Mouse (Mus musculus) brain, embryonic 14.5 days (tissue): ENCODE measurements around the gene Ttc39a.

Experiments used
- CTCF ChIP-seq: fragments of 200-500 bp; IDR thresholded peaks from 2 replicates; pipeline ENCODE4 v1.5.1; 2012; ENCODE audit warnings: inconsistent platforms, mild to moderate bottlenecking, moderate library complexity, borderline replicate concordance; ENCODE audit not compliant: insufficient read depth, insufficient read length; ENCODE audit errors: extremely low read depth
- POLR2A ChIP-seq: fragments of 200-500 bp; IDR thresholded peaks from 2 replicates; pipeline ENCODE4 v1.6.1; 2012; ENCODE audit warnings: mild to moderate bottlenecking, inconsistent platforms, borderline replicate concordance; ENCODE audit not compliant: poor library complexity, insufficient read depth, insufficient read length, severe bottlenecking; ENCODE audit errors: extremely low read depth

DNA sequence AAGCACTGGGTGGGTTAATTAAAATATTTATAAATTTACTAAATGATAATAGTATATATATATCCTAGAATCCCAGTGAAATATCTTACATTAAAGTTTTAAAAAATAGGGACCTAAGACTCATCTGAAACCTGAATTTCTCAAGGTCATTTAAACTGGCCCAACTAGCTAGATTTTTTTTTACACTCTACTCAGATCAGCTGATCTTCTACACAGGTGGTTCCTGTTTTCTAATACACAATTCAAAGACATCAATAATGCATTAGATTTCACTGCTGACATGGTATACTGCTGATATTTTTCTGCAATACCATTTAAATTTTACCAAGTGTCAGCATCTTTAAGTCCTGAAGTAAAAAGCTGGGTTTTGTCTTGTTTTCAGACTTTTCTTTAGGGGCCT, 57.5 kb downstream of the Ttc39a start:
- no peak for TF ChIP-seq CTCF
- no peak for TF ChIP-seq POLR2A
